Mouse (Mus musculus) thymus, adult 2 months (tissue): ENCODE results near the gene Rgl3. TPM values are rescaled to one million over a fixed set of nuclear protein-coding genes. Genes with fewer than 3 reads are reported as not detected.

Experiments used
- DNase-seq: peaks from one replicate; pipeline ENCODE4 v3.0.0; 2021
- H3K27ac ChIP-seq: fragments of 200-500 bp; 2 replicates; pipeline ENCODE4 v1.5.1; 2012; ENCODE audit warnings: low read length, control low read depth; ENCODE audit not compliant: control insufficient read depth, insufficient read depth
- H3K27me3 ChIP-seq: fragments of 200-500 bp; 2 replicates; pipeline ENCODE4 v1.6.1; 2012; ENCODE audit warnings: mild to moderate bottlenecking, low read length, moderate library complexity, mixed read lengths; ENCODE audit not compliant: control insufficient read depth, insufficient read depth
- H3K36me3 ChIP-seq: fragments of 200-500 bp; 2 replicates; pipeline ENCODE4 v1.6.1; 2012; ENCODE audit warnings: mild to moderate bottlenecking, low read length, moderate library complexity; ENCODE audit not compliant: control insufficient read depth, insufficient read depth
- H3K4me1 ChIP-seq: fragments of 200-500 bp; replicated peaks from 2 replicates; pipeline ENCODE4 v1.6.1; 2012; ENCODE audit warnings: low read length; ENCODE audit not compliant: control insufficient read depth, insufficient read depth
- H3K4me3 ChIP-seq: fragments of 200-500 bp; 2 replicates; pipeline ENCODE4 v1.5.1; 2012; ENCODE audit warnings: mild to moderate bottlenecking, low read length, control low read depth, moderate library complexity; ENCODE audit not compliant: control insufficient read depth, insufficient read depth
- CTCF ChIP-seq: fragments of 200-500 bp; IDR thresholded peaks from 2 replicates; pipeline ENCODE4 v1.5.1; 2012; ENCODE audit warnings: mild to moderate bottlenecking, control low read depth, low read length, moderate library complexity, borderline replicate concordance; ENCODE audit not compliant: control insufficient read depth, poor library complexity, insufficient read depth; ENCODE audit errors: extremely low read depth
- POLR2A ChIP-seq: fragments of 200-500 bp; IDR thresholded peaks from 2 replicates; pipeline ENCODE4 v1.6.1; 2012; ENCODE audit warnings: mild to moderate bottlenecking, low read length, control low read depth, moderate library complexity; ENCODE audit not compliant: control insufficient read depth, poor library complexity, insufficient read depth; ENCODE audit errors: extremely low read depth
- WGBS: fragments of 180-500 bp; shearing (Covaris S2); methylation state at CpG from one replicate; pipeline ENCODE4 v1.1.7; 2018; 5-methylcytosine and 5-hydroxymethylcytosine counted together
- polyA plus RNA-seq: library from polyadenylated mRNA; depleted of rRNA; stranded (reverse); fragments of >200 nt; gene quantifications from 2 replicates; pipeline ENCODE4 v1.2.3, GENCODE M21; 2012

Rgl3 gene
- polyA plus RNA-seq, 1 experiment: 9.5 TPM

GRCm38 (mm10) chr9:22017208-22017825 lies 28.1 kb upstream of the Rgl3 start:
- no peak for TF ChIP-seq CTCF
- no peak for TF ChIP-seq POLR2A
- Histone ChIP-seq H3K27me3 (no peaks in the 10 kb centered on the region), H3K27ac (no peak overlapping the region), H3K4me3 (no peak overlapping the region), H3K4me1 (peaks cover 36% of the 10 kb centered on the region), H3K36me3 (peaks cover 15% of the 10 kb centered on the region; the same call in 1 of the 2 replicates)
- no peak for DNase-seq
- WGBS: 92% methylated on average over 7 of the region's 7 CpGs

- 61% methylated on average over 10 of the region's 10 CpGs for WGBS
- no peak for DNase-seq
- Histone ChIP-seq H3K27me3 (no peaks in the 10 kb centered on the region), H3K4me1 (peaks cover 45% of the 10 kb centered on the region), H3K36me3 (peaks cover 21% of the 10 kb centered on the region; the same call in 1 of the 2 replicates), H3K4me3 (no peak overlapping the region), H3K27ac (no peak overlapping the region)
- TF ChIP-seq CTCF: no peak
Observed at GRCm38 (mm10) chr9:22016245-22016644, 27.0 kb upstream of the Rgl3 start.

GRCm38 (mm10) chr9:22012731-22013130 lies 23.5 kb upstream of the Rgl3 start:
- TF ChIP-seq CTCF (no peak), POLR2A (no peak)
- no peak for DNase-seq
- H3K27me3 ChIP-seq: no peaks in the 10 kb centered on the region
- H3K4me1 ChIP-seq: peaks cover 45% of the 10 kb centered on the region
- peaks cover 51% of the 10 kb centered on the region for H3K36me3 ChIP-seq
- no peak overlapping the region for H3K4me3 ChIP-seq
- 98% methylated on average over 13 of the region's 13 CpGs for WGBS
- no peak overlapping the region for H3K27ac ChIP-seq

- Histone ChIP-seq H3K27ac (no peak overlapping the region), H3K27me3 (no peaks in the 10 kb centered on the region), H3K36me3 (peaks cover 59% of the 10 kb centered on the region), H3K4me3 (no peak overlapping the region), H3K4me1 (peaks cover 30% of the 10 kb centered on the region)
- TF ChIP-seq POLR2A: no peak
- TF ChIP-seq CTCF: no peak
- WGBS: 27% methylated on average over 5 of the region's 5 CpGs
- DNase-seq: no peak
Observed at GRCm38 (mm10) chr9:22011055-22011454, 21.8 kb upstream of the Rgl3 start.

- H3K27ac ChIP-seq: no peak overlapping the region
- WGBS: 95% methylated on average over 12 of the region's 12 CpGs
- no peaks in the 10 kb centered on the region for H3K27me3 ChIP-seq
- TF ChIP-seq CTCF: no peak
- no peak for TF ChIP-seq POLR2A
- H3K4me1 ChIP-seq: peaks cover 18% of the 10 kb centered on the region
- no peak overlapping the region for H3K4me3 ChIP-seq
- DNase-seq: no peak
- H3K36me3 ChIP-seq: peaks cover 32% of the 10 kb centered on the region
Observed at GRCm38 (mm10) chr9:22004546-22004945, 15.3 kb upstream of the Rgl3 start.

GRCm38 (mm10) chr9:22003163-22003554 lies 13.9 kb upstream of the Rgl3 start:
- Histone ChIP-seq H3K27me3 (no peaks in the 10 kb centered on the region), H3K4me1 (peaks cover 18% of the 10 kb centered on the region), H3K27ac (peak overlapping the region; percentile 53), H3K36me3 (peaks cover 18% of the 10 kb centered on the region), H3K4me3 (peak overlapping the region; percentile 62)
- under 1% methylated on average over 18 of the region's 18 CpGs for WGBS
- TF ChIP-seq POLR2A (no peak), CTCF (no peak)
- DNase-seq: no peak
